Mouse (Mus musculus) thymus, postnatal 14 days (tissue): ENCODE data around the gene Calm5.
"Not testable (repeated sequence)": the region's sequence is repeated elsewhere in the genome, so short reads cannot be mapped to it uniquely, and the experiment has no call there.

ENCODE experiments used
- DNase-seq: peaks from one replicate; pipeline ENCODE4 v3.0.0; 2021

Calm5 gene

GRCm38 (mm10) chr13:3853648-3854333 lies at the start of gene Calm5:
TSS of gene Calm5 (plus strand) at chr13:3854173.
- not testable (repeated sequence) for DNase-seq

- no peak for DNase-seq
Measured at GRCm38 (mm10) chr13:3804186-3804585, 49.8 kb upstream of the Calm5 start, which contains the start of gene Calml3. TSS of gene Calml3 (minus strand) at chr13:3804316.

- no peak for DNase-seq
Measured at GRCm38 (mm10) chr13:3805132-3805531, 48.8 kb upstream of the Calm5 start.

GRCm38 (mm10) chr13:3805638-3806037 lies 48.3 kb upstream of the Calm5 start:
- no peak for DNase-seq

GRCm38 (mm10) chr13:3807131-3807827 lies 46.7 kb upstream of the Calm5 start:
- no peak for DNase-seq

GRCm38 (mm10) chr13:3818012-3818739 lies 35.8 kb upstream of the Calm5 start:
- DNase-seq: no peak

- DNase-seq: no peak
Measured at GRCm38 (mm10) chr13:3818740-3819076, 35.3 kb upstream of the Calm5 start.

GRCm38 (mm10) chr13:3822105-3822504 lies 31.9 kb upstream of the Calm5 start:
- no peak for DNase-seq

- DNase-seq: no peak
Measured at GRCm38 (mm10) chr13:3825726-3826125, 28.2 kb upstream of the Calm5 start.

- no peak for DNase-seq
Measured at GRCm38 (mm10) chr13:3831546-3831945, 22.4 kb upstream of the Calm5 start.

- DNase-seq: no peak
Measured at GRCm38 (mm10) chr13:3831994-3832393, 22.0 kb upstream of the Calm5 start.

- DNase-seq: no peak
Measured at GRCm38 (mm10) chr13:3832450-3832849, 21.5 kb upstream of the Calm5 start.

GRCm38 (mm10) chr13:3833644-3834043 lies 20.3 kb upstream of the Calm5 start:
- not testable (repeated sequence) for DNase-seq

- DNase-seq: not testable (repeated sequence)
Measured at GRCm38 (mm10) chr13:3837312-3837807, 16.6 kb upstream of the Calm5 start, which contains the start of gene Calm4. TSS of gene Calm4 (plus strand) at chr13:3837757.

- not testable (repeated sequence) for DNase-seq
Measured at GRCm38 (mm10) chr13:3840662-3841061, 13.3 kb upstream of the Calm5 start.

- no peak for DNase-seq
Measured at GRCm38 (mm10) chr13:3850330-3850729, 3.6 kb upstream of the Calm5 start.

- DNase-seq: no peak
Measured at GRCm38 (mm10) chr13:3854856-3855255, 883 bp downstream of the Calm5 start.

GRCm38 (mm10) chr13:3856252-3856651 lies 2.3 kb downstream of the Calm5 start:
- no peak for DNase-seq

- no peak for DNase-seq
Measured at GRCm38 (mm10) chr13:3861251-3861650, 7.3 kb downstream of the Calm5 start.

- DNase-seq: no peak
Measured at GRCm38 (mm10) chr13:3862325-3862724, 8.4 kb downstream of the Calm5 start.

GRCm38 (mm10) chr13:3862922-3863580 lies 9.1 kb downstream of the Calm5 start:
- no peak for DNase-seq

GRCm38 (mm10) chr13:3865648-3866354 lies 11.8 kb downstream of the Calm5 start:
- no peak for DNase-seq
